Mouse (Mus musculus): Measurements from ENCODE around the gene Csmd2.

Csmd2 gene

GRCm38 (mm10) chr4:127987784-127988455, at the start of gene Csmd2:
Csmd2 (plus strand) TSS chr4:127987857.
- DNase-seq (ENCODE audit: low spot score in 2 of 2): peak in 1 of 2 experiments; percentile 47

DNA sequence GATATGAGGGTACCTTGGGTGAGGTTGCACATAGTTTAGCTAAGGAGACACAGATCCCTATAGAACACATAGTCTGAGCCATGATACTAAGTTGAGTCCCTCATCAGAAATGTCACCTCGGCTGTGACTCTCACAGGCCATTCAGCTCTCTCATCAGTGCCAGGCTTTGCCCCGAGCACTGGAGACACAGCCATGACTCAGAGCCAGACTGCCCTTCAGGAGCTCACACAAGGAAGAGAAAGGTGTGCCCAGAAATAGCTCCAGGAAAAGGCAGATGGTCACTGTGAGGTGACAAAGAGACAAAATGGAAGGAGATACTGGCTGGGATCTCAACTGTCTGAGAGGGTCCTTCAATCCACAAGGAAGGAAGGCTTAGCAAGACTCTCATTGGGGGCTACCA, 40.0 kb upstream of the Csmd2 start:
- DNase-seq (ENCODE audit: low spot score in 2 of 2): no peak

GRCm38 (mm10) chr4:127953006-127953710, 34.5 kb upstream of the Csmd2 start:
- no peak for DNase-seq (ENCODE audit: low spot score in 2 of 2)

DNA sequence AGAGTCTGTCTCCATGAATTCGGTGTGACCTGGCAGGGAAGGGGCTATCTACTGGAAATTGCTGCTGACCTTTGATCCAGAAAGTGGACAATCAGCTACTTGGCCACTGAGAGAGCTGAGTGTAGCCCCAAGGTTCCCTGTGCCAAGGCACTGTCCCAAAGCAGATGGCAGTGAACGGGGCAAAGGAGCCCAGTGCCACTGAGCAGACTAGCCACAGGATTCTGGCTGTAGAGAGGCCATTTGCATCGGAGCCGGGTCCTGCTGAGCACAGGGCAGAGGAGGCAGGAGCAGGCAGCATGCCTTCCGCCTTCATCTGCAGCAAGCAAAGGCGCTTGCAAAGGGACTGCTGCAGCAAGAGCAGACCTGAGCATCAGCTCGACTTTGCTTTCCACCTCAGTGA, 18.6 kb upstream of the Csmd2 start:
- no peak for DNase-seq (ENCODE audit: low spot score in 2 of 2)

DNA sequence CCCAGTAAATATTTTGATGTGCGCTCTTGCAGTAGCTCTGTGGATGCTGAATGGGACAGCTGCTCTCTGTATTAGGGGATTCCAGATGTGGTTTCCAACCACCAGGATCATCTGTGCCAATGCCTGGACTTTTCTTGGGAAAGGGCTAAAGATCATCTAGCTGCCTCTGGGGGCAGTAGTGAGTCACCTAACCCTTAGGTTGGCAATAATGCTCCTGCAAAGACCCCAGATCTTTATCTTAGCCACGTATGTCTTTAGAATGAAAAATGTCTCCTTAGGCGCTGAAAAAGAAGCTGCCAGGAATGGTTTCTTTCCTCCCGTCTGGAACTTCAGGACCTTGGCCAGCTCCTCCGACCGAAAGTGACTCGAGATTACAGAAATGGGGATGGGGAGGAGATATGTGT, 17.6 kb upstream of the Csmd2 start:
- no peak for DNase-seq (ENCODE audit: low spot score in 2 of 2)

- DNase-seq (ENCODE audit: low spot score in 2 of 2): no peak
Measured at GRCm38 (mm10) chr4:127970901-127971868, 16.5 kb upstream of the Csmd2 start, which contains the start of gene CK137956. CK137956 (minus strand) TSS chr4:127970951.

DNA sequence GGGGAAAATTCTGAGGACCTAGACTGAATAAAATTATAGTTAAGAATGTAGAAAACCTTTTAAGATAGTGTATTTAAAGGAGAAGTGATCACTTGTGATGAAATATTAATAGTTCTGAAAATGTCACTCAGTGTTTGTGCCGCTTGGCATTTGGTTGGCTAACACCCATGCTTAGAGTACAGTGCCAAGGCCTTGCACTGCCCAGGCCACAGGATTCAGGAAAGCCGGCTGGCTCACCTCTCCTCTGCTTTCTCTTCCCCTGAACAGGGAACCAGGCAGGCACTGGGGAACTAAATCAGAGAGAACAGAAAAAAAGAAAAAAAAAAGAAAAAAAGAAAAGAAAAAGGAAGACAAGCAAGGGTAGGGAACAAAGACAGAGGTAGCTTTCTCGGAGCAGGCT, 14.7 kb upstream of the Csmd2 start:
- DNase-seq (ENCODE audit: low spot score in 2 of 2): no peak

GRCm38 (mm10) chr4:127981125-127981524, 6.5 kb upstream of the Csmd2 start:
- no peak for DNase-seq (ENCODE audit: low spot score in 2 of 2)

GRCm38 (mm10) chr4:127984426-127984825, 3.2 kb upstream of the Csmd2 start:
- DNase-seq (ENCODE audit: low spot score in 2 of 2): no peak

DNA sequence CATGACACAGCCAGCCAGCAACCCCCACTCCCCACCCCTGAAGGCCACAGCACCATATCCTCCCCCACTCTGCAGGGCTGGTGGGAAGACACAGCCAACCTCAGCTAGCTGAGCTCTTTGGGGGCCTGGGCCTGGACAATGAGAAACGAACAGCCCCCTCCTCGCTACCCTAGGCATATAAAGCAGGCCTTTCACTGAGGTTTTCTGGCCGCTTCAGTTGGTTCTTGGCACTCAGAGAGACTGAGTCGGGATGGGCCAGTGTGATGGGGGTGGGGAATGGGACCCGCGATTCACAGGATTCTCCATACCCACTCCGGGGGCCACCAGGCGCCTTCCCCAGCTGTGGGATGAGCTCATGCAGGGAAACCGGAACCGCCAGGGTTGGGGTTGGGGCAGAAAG, 1.8 kb upstream of the Csmd2 start:
- peak; percentile 54 to 71 for DNase-seq (ENCODE audit: low spot score in 2 of 2)

GRCm38 (mm10) chr4:127986491-127987075, 1.1 kb upstream of the Csmd2 start:
- DNase-seq (ENCODE audit: low spot score in 2 of 2): peak in 1 of 2 experiments; percentile 28

DNA sequence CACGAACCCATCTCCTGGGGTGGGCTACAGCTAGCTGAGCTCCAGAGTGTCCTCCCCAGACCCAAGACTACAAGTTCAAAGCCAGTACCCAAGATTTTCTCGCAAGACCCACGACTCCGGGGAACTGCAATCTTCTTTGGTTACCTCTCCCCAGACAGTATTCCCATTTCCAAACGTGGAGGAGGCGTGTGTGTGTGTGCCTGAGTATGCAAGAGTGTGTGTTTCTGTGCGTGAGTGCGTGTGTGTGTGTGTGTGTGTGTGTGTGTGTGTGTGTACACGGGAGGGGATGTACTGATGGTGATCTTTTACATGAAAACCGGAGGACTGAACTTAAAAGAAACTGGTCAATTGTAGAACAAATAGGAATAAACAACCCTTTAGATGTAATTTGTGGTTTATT, 387 bp upstream of the Csmd2 start:
- DNase-seq (ENCODE audit: low spot score in 2 of 2): no peak

DNA sequence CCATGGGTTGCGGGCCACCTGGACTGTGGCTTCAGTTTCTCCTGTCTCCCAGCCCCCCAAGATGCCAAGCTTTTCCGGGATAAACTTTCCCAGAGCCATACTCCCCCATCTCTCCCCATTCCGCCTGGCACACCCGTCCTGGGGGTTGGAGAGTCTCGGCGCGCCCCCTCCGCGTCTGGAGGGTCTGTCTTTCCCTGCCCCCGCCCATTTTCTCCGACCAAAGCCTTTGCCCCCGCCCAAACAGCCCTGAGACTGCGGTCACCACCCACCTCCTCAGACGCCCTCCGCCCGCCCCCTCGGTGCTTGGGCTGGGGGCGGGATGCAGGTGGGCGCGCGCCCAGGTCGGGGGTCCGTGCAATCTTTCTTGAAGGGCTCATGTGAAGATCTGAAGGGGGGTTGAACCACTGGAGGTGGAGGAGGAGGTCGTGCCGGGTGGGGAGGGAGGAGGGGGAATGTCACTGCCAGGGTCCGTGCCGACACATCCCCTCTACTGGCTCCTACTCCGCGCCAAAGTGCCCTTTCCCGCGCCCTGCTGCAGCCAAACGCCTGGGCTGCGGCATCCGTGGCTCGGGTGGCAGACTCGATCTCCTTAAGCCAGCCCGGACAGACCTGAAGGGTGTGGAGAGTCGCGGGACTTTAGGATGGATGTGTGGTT, 996 bp downstream of the Csmd2 start:
- DNase-seq (ENCODE audit: low spot score in 2 of 2): no peak

- DNase-seq (ENCODE audit: low spot score in 2 of 2): peak in 1 of 2 experiments; percentile 69
Measured at GRCm38 (mm10) chr4:127989347-127989995, 1.8 kb downstream of the Csmd2 start.

DNA sequence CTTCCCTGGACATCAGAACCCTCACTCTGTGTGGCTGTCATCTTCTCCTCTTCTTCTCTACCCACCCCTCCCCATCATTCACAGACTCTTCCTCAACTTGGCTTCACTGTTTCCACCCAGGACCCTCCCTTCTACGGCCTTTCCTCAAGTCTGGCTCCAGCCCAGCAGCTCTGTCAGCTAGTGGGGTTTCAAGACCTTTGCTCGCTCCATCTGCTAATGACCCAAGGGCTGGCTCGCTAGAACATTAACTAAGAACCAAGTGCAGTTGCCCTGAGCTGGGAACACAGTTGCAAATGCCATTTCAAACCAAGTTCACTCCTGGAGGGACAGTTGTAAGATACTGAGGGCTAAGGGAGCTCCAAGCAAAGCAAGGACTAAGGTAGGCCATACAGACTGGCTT, 11.6 kb downstream of the Csmd2 start:
- DNase-seq (ENCODE audit: low spot score in 2 of 2): no peak

DNA sequence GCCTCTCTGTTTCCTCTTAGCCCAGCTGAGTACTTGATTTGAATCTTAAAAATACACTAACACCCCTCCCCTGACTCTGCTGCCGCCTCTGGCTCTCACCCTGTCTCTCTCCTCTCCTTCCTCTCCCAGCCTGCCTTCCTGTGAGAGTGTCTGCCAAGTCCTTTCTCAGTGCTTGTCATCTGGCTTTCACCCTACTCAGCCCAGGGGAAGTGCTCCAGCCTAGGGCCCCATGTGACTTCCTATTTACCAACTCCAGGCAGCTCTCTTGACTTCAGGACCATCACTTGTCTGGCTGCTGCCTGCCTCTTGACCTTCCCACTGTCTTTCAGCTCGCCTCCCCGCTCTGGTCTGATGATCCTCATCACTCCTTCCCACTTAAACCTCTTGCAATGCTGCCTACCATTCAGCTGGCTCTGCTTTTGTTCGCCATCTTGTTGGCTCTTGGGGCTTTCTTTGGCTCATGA, 15.0 kb downstream of the Csmd2 start:
- DNase-seq (ENCODE audit: low spot score in 2 of 2): no peak

- DNase-seq (ENCODE audit: low spot score in 2 of 2): no peak
Measured at GRCm38 (mm10) chr4:128004797-128005452, 17.3 kb downstream of the Csmd2 start.

DNA sequence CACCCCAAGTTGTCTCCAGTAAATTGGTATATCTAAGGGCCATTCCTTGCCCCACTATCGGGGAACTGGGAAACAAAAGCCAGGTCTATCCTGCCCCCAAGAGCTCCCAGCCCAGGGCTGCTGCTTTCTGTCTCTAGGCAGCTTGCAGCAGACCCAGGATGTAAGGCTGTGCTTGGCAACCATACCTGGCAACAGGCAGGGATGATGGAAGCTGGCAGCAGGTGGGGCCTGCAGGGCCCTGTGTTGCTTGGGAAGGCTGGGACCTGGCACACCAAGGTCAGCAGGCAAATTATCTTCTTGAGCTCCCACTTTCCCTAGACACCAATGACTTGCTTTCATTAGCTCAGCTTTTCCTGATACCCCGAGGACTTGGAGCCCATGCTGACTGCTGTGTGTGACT, 31.8 kb downstream of the Csmd2 start:
- no peak for DNase-seq (ENCODE audit: low spot score in 2 of 2)

GRCm38 (mm10) chr4:128028294-128028693, 40.6 kb downstream of the Csmd2 start:
- no peak for DNase-seq (ENCODE audit: low spot score in 2 of 2)

- no peak for DNase-seq (ENCODE audit: low spot score in 2 of 2)
Measured at GRCm38 (mm10) chr4:128041901-128042300, 54.2 kb downstream of the Csmd2 start.
